Mouse (Mus musculus) liver, embryonic 13.5 days (tissue): ENCODE measurements around the gene Vmn1r129. TPM values are rescaled to one million over a fixed set of nuclear protein-coding genes. Genes with fewer than 3 reads are reported as not detected.
"Not testable (repeated sequence)": the region's sequence is repeated elsewhere in the genome, so short reads cannot be mapped to it uniquely, and the experiment has no call there.

Experiments used
- ATAC-seq: fragments of 200-750 bp; cut with Nextera tagmentation; 2 replicates; pipeline ENCODE4 v1.8.0; 2017; ENCODE audit warnings: low read depth, mild to moderate bottlenecking, moderate number of reproducible peaks, moderate library complexity
- DNase-seq: peaks from one replicate; pipeline ENCODE4 v3.0.0; 2022
- H3K27ac ChIP-seq: fragments of 300-500 bp; sonication (generic); 2 replicates; pipeline ENCODE4 v1.5.1; 2015; ENCODE audit warnings: moderate library complexity, mild to moderate bottlenecking, inconsistent platforms
- H3K27me3 ChIP-seq: fragments of 300-500 bp; sonication (generic); 2 replicates; pipeline ENCODE4 v1.6.1; 2015; ENCODE audit warnings: mild to moderate bottlenecking, inconsistent platforms
- H3K36me3 ChIP-seq: fragments of 300-500 bp; sonication (generic); 2 replicates; pipeline ENCODE4 v1.6.1; 2015; ENCODE audit warnings: mild to moderate bottlenecking, inconsistent platforms
- H3K4me1 ChIP-seq: fragments of 300-500 bp; sonication (generic); replicated peaks from 2 replicates; pipeline ENCODE4 v1.6.1; 2015; ENCODE audit warnings: inconsistent platforms
- H3K4me2 ChIP-seq: fragments of 300-500 bp; sonication (generic); 2 replicates; pipeline ENCODE4 v1.6.1; 2015; ENCODE audit warnings: inconsistent platforms, mild to moderate bottlenecking, moderate library complexity
- H3K4me3 ChIP-seq: fragments of 300-500 bp; sonication (generic); replicated peaks from 2 replicates; pipeline ENCODE4 v1.5.1; 2015; ENCODE audit warnings: mild to moderate bottlenecking, inconsistent platforms
- H3K9ac ChIP-seq: fragments of 300-500 bp; sonication (generic); 2 replicates; pipeline ENCODE4 v1.6.1; 2015; ENCODE audit warnings: mild to moderate bottlenecking, inconsistent platforms
- H3K9me3 ChIP-seq: fragments of 300-500 bp; sonication (generic); replicated peaks from 2 replicates; pipeline ENCODE4 v1.6.1; 2016; ENCODE audit warnings: inconsistent platforms
- WGBS: fragments of 180-500 bp; shearing (Covaris S2); methylation state at CpG from one replicate; pipeline ENCODE4 v1.1.7; 2015; ENCODE audit not compliant: insufficient replicate concordance; 5-methylcytosine and 5-hydroxymethylcytosine counted together
- polyA plus RNA-seq: library from polyadenylated mRNA; unstranded; fragments of >200 nt; fragmentation: Nextera tagmentation; extraction: Ambion mirVana; gene quantifications from 2 replicates; pipeline ENCODE4 v1.2.1, GENCODE M21; 2015

Gene Vmn1r129
- not detected in 2 replicates for polyA plus RNA-seq

- not testable (repeated sequence) for H3K4me2 ChIP-seq, H3K4me3 ChIP-seq, H3K4me1 ChIP-seq, H3K9me3 ChIP-seq, DNase-seq, H3K9ac ChIP-seq, H3K27me3 ChIP-seq, ATAC-seq, H3K36me3 ChIP-seq, H3K27ac ChIP-seq
- WGBS = no CpG with 5 or more reads among the region's 1 CpGs
These were observed at the start of gene Vmn1r129 for GRCm38 (mm10) chr7:21361191-21361590. Gene Vmn1r129 (minus strand): TSS chr7:21361291.

- H3K27ac ChIP-seq, H3K36me3 ChIP-seq, H3K9ac ChIP-seq, H3K4me2 ChIP-seq, H3K4me3 ChIP-seq, DNase-seq, H3K9me3 ChIP-seq, H3K27me3 ChIP-seq, ATAC-seq, H3K4me1 ChIP-seq: not testable (repeated sequence)
- 50% methylated on average over 1 of the region's 1 CpGs for WGBS
These were observed 12.0 kb downstream of the Vmn1r129 start, which contains the start of gene Vmn1r128 for GRCm38 (mm10) chr7:21349073-21349472. Gene Vmn1r128 (plus strand): TSS chr7:21349373.

DNA sequence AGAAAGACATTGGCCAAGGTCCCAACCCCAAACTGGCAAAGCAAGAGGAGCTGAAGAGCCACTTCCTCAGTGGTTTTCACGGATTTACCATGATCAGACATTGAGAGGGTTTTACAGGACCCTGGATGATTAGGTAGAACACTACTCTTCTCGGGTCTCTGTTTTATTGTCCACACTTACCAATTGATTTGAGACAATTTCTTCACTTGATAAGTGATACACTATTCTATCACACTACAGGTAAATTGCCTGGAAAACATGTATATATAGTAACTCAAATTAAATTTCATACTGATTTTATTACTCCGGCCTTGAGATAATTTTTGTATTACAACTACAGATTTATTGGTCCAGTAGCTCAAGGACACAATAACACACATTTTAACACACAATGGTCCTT lies 41.3 kb downstream of the Vmn1r129 start, which contains the start of gene Vmn1r127:
TSS of gene Vmn1r127 (minus strand) at position 101 of the 400 bp plus-strand sequence.
- H3K4me1 ChIP-seq, H3K36me3 ChIP-seq, H3K4me3 ChIP-seq, H3K27ac ChIP-seq, H3K4me2 ChIP-seq, ATAC-seq, H3K9me3 ChIP-seq, H3K27me3 ChIP-seq, DNase-seq, H3K9ac ChIP-seq: not testable (repeated sequence)
- no CpG with 5 or more reads among the region's 3 CpGs for WGBS

Other genes starting within 250 kb of the Vmn1r129 start
- gene Vmn1r122, start 227.2 kb downstream of the Vmn1r129 start, polyA plus RNA-seq = not detected in 2 replicates
- not detected in 2 replicates for gene Vmn1r123, start 199.1 kb downstream of the Vmn1r129 start, polyA plus RNA-seq
- gene Gm5157, start 170.9 kb downstream of the Vmn1r129 start, polyA plus RNA-seq = not detected in 2 replicates
- gene Vmn1r124, start 100.7 kb downstream of the Vmn1r129 start, polyA plus RNA-seq = not detected in 2 replicates
- not detected in 2 replicates for gene Vmn1r125, start 89.1 kb downstream of the Vmn1r129 start, polyA plus RNA-seq
- not detected in 2 replicates for gene Vmn1r126, start 59.8 kb downstream of the Vmn1r129 start, polyA plus RNA-seq
- not detected in 2 replicates for gene Vmn1r127, start 41.4 kb downstream of the Vmn1r129 start, polyA plus RNA-seq
- gene Vmn1r128, start 11.9 kb downstream of the Vmn1r129 start, polyA plus RNA-seq = not detected in 2 replicates
- gene Gm6882, start 71.5 kb upstream of the Vmn1r129 start, polyA plus RNA-seq = not detected in 2 replicates
- gene Vmn1r130, start 150.5 kb upstream of the Vmn1r129 start, polyA plus RNA-seq = not detected in 2 replicates
- not detected in 2 replicates for gene Vmn1r131, start 184.8 kb upstream of the Vmn1r129 start, polyA plus RNA-seq